Mouse (Mus musculus) spleen, postnatal 36 days (tissue): ENCODE data around the gene Hepacam.

Experiments
- DNase-seq, 2 experiments: peaks; one replicate each; pipeline ENCODE4 v3.0.0; 2022; ENCODE audit warnings: low spot score in 2 of 2, mixed read lengths in 1 of 2

The Hepacam gene

DNA sequence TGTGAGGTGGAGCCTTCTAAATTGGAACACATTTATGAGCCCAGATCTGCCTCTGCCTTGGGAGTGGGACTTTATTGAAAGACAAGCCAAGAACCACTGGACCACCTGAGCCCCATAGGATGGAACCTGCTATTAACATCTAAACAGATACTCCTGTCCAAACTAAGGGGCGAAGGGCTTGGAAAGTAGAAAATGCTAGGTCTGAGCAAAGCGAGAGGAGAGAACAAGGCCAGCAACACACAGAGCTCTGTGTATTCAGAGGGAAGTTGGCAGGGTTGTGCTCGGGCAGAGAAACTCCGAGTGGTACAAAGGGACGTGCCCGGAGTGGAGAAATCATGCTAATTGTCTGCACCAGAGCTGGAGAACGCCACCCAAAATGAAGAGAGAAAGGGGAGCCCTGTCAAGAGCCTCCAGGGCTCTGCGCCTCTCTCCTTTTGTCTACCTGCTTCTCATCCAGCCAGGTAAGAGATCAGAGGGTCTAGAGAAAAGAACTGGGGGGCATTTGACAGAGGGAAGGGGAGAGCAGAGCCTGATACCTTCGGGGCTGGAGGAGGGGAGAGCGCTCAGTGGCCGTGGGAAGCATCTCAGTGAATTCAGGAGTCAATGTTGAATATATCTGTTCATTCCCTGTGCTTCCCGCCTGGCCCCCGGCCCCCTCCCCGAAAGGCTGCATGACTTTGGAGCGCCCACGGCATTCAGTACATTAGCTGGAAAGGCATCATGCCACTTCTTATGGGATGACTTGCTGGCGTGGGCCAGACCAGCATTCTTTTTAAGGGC lies at the start of gene Hepacam:
Gene Hepacam, plus strand, starts transcription at position 51 of the 780 bp plus-strand sequence.
- DNase-seq: no peak

GRCm38 (mm10) chr9:37329456-37329855 lies 37.7 kb upstream of the Hepacam start:
- no peak for DNase-seq

DNA sequence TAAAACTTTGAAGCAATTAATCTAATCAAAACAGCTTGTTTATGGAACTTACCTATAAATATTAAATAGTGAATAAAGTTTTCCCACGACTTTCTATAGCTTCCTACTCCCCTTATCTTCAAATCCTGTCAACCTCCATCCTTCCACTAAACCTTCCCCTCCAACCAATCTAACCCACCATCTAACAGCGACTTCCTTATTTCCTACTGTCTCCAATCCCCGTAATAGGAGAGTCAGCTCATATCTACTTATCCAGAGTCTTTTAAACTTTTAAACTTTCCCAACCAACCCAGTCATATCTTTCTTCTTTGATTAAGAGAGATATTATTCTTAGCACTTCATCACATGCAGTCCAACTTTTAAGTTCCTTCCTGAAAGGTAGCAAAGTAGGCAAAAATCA lies 21.7 kb upstream of the Hepacam start:
- no peak for DNase-seq

DNA sequence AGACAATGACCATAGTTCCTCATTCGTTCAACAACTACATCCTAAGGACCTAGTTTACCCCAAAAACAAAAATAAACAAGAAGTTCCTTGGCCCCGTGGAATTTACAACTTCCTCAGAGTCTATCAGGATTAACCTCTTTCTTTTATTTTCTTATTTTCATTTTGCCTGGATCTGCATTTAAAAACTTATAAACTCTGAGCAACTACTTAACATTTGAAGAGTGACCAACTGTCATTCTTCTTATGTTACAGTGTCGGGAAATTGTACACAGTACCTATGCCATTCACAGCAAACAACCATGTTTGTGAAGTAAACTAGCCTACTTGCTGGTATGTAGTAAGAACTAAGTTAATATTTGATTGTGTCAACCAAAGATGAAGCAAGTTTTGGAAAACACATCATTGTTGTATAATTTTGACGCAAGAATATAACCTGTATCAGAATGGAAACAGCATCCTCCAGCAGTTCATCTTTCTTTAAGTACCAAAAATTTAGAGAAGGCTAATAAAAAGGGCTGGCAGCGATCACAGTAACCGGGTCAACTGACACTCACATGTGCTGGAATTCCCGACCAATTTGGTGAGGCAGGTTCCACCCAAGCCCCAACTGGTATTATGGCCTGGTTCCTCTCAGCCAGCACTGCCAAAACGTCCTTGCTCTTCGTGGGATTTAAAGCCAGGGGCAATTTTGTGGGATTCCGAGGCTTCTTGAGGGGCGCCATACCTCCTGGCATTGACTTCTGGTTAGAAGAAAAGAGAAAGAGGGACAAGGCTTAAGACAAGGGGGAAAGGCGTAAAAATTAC lies 19.8 kb upstream of the Hepacam start:
- peak in 1 of 2 experiments; percentile 2 for DNase-seq

- peak; percentile 97 for DNase-seq
Observed at GRCm38 (mm10) chr9:37347988-37348642, 19.0 kb upstream of the Hepacam start, which contains the start of gene Ccdc15. TSS of gene Ccdc15 (minus strand) at chr9:37348432.

GRCm38 (mm10) chr9:37349050-37349449 lies 18.1 kb upstream of the Hepacam start:
- DNase-seq: no peak

- no peak for DNase-seq
Observed at GRCm38 (mm10) chr9:37351266-37351665, 15.9 kb upstream of the Hepacam start.

GRCm38 (mm10) chr9:37354485-37354884 lies 12.7 kb upstream of the Hepacam start:
- DNase-seq: no peak

DNA sequence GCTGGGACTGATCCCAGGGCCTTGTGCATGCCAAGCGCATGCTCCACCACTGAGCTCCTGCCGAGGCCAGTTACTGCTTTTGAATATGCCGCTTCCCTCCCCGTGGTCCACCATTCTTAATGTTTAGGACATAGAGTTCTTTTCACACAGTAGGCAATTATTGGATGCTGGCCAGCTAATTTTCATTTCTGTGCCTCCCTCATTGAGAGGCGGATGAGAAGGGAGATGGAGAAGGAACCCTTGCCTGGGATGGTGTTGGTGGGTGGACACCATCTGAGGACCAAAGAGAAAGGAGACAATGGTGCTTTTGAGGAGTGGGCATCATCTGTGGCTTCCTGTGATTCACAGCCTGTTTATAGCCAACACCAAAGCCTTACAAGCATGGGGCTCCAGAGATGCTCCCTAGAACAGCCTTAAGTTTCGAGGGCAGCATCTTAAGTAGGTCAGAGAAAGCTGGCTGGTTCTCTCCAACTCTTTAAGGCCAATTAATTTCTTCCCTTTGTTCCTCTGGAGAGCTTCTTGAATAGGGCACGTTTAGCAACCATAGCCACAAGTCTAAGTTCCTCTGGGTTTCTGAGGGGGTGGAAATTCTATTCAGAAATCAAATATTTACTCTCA lies 8.3 kb upstream of the Hepacam start:
- no peak for DNase-seq

- no peak for DNase-seq
Observed at GRCm38 (mm10) chr9:37359331-37360220, 7.6 kb upstream of the Hepacam start.

DNA sequence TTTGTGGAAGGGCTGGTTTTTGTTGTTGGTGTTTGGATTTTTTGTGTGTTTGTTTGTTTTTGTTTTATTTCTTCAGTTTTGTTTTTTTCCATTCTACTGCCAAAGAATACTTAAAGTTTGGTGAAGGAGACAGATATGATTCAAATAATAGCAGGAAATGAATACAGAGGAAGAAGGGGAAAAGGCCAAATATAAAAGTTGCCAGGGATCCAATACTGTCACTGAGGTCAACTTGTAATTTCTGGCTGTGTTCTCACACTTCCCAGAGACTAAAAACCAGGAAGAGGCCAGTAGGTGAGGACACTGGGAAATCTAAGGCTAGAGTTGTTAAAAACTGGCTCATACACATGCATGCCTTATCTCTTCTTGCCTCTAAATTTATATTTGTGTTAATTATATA lies 5.1 kb upstream of the Hepacam start:
- no peak for DNase-seq

DNA sequence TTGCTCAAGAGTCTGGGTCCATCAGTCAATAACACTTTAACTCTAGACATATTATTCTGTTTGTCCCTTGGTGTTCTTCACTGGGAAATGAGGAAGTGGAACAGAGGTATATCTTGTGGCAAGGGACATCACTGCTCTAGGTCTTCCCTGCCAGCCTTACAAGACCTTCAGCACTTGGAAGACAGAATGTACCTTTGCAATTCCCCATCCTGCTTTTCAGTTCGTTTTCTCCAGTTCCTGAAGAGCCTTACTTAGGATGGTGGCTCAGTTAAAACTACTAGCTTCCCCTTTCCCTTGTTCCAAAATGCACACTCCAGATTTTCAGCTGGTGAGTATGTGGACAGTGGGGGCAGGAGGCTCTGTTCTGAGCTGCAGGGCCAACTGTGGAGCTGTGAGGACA lies 4.3 kb upstream of the Hepacam start:
- DNase-seq: no peak

DNA sequence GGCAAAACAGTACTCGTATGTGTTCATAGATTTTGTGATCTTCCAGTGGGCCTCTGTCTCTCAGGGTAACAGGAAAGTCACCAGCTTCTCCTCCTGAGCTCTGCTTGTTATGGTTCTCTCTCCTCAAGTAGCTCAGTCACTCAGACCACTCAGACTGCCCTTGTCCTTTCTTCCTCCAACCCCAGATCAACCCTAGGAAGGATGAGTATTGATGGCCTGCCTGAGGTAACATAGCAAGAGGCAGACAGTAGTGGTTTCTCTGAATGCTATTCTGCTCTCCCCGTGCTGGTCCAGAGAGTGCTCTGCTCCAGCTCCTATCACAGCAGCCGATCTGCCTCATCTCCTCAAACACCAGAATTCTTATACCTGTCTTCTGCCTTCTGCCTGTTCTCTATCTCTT lies 3.6 kb upstream of the Hepacam start:
- DNase-seq: no peak

GRCm38 (mm10) chr9:37364392-37364791 lies 2.8 kb upstream of the Hepacam start:
- no peak for DNase-seq

- DNase-seq: no peak
Observed at GRCm38 (mm10) chr9:37365706-37366105, 1.4 kb upstream of the Hepacam start.

DNA sequence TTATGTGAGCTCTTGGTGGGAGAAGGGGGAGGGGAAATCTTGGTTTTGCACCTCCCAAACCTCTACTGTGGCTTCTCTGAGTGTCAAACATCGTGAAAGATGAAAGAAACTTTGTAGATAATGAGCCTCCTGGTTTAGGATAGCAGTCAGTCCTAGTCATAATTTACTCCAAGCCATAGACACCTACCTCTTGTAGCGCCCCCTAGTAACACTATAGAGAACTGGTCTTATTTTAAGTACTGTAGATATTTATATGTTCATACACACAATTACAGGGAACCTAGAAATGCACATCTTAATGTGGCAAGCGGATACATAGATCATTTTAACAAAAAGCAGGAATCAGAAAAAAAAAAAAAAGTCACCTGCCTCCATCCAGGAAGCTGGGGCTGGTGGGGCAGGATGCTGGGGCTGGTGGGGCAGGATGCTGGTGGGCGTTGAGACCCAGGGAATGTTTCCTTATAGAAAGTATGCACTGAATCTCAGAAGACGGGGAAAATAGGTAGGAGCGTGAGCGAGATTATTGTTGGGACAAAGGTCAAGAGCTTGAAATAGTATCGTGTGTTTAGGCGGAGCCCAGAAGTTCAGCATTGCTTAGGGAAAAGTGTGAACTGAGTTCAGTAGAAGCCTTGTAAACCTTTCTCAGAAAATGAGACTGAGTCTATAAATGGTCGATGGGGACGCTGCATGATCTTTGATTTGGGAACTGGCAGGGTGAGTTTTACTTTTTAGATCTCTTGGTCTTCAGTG lies 1.1 kb downstream of the Hepacam start:
- DNase-seq: no peak

GRCm38 (mm10) chr9:37368860-37369259 lies 1.7 kb downstream of the Hepacam start:
- no peak for DNase-seq

DNA sequence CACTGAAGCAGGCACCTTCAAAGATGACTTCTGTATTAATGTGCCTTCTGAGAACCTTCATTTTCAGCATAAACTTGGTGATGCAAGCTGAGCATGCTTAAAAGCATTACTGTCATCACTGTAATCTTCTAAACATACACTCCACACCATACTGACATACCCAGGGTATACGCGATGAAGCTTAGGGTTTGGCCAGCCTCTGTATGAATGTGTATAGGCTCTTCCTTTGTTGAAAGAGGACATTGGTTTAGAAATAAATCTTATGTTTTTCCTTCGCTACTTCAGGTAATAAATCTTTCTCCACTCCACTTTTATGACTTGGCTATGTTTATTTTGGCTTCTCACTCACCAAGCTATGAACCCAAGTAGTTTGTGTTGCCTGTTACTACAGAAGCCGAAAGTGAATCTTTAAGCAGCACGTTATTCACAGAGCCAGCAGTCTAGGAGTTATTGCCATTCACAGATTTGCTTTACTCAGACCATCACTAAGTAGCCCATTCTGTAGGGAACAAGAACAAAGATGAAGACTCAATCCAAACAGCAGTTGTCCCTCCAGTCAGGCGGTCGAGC lies 4.2 kb downstream of the Hepacam start:
- DNase-seq: no peak

DNA sequence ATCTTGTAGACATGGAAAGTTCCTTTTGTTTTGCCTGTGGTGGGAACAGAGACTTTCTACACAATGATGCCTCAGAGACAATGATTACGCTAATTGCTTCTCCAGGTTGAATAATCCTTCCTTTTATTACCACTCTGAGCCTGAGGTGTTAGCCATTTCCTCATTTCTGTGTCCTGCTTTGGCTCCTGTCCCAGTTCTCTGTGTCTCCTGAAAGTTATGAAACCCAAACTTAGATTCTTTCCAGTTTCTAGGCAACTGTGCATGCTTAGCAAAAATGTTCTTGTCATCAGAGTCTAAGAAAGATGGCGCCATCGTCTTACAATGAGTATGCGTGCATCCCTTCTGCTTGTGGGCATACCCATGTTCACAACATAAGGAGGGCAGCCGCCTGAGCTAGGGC lies 8.6 kb downstream of the Hepacam start:
- DNase-seq: no peak

DNA sequence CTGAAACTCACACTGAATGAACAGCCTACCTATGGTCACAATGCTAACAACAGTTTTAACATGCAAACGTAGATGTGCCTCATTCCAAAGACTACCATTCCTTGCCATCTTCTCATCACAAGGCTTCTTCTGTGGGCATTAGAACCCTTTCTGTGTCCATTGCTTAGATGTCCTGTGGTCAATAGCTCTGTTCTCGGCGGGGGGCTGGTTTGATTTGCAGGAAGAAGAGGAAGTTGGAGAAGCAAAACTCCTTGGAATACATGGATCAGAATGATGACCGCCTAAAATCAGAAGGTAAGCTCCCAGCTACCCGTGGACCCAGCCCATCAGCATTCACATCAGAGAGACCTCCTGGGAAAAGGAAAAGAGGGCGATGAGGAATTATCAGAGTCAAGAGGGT lies 16.0 kb downstream of the Hepacam start:
- no peak for DNase-seq
